Mouse (Mus musculus): ENCODE data around the gene Pdlim4. TPM values are rescaled to one million over a fixed set of nuclear protein-coding genes. Genes with fewer than 3 reads are reported as not detected.
"Not testable (repeated sequence)": the region's sequence is repeated elsewhere in the genome, so short reads cannot be mapped to it uniquely, and the experiment has no call there.

Pdlim4 gene
- total RNA-seq, 2 experiments from 2014 or later, result 11.5 to 16.2 TPM

DNA sequence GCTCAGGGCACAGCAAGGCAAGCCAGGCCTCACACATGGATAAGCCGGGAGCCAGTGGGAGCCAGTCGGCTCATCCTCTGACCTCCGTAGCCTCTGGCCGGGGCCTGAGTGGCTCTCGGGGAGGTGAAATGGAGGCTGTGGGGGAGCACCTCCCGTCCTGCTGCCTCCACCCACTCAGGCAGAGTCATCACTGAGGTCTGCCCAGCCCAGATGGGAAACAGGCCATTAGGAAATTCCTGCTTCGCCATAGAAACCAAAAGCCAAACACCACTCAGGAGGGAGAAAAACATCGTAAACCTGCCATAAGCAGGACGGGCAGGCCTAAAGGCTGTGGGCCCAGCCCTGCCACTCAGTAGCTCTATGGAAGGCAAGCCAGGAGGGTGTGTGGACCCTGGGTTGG, 8.5 kb downstream of the Pdlim4 start:
- no peak for DNase-seq

DNA sequence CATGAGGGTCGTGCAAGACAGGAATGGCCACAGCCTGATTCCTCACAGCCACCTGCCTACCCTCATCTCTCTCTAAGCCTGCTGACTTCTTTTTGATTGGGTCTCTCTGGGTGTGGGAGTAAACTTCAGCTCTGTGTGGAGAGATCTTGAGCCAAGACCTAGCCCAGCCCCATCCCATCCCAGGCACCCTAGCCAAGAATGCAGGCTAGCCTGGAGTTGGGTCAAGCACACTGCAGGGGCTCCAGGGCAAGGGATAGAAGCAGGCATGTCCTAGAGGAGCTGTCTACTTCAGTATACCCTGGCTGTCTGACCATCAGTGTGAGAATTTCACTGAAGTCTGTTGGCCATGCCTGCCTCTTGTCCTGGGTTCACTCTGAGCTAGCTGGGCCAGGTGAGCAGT, 9.3 kb downstream of the Pdlim4 start:
- DNase-seq, result no peak

DNA sequence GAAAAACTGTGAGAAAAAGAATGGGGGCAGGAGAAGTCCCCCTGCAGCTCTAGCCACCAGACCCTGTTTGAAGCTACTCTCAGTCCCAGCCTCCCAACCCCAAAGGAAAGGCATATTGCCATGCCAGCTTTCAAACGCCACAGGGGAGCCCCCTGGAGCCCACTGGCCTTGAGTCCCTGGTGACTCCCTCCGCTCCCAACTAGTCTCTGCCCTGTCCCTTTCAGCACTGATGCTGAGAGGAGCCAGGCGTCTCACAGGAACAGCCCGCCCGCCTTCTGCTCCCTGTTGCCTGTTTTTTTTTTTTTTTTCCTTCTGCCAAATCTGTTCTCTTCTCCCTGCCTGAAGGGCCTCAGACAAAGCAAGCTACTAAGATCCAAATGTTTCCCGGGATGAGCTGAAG, 10.2 kb downstream of the Pdlim4 start:
- peak; percentile 53 to 59 for DNase-seq

DNA sequence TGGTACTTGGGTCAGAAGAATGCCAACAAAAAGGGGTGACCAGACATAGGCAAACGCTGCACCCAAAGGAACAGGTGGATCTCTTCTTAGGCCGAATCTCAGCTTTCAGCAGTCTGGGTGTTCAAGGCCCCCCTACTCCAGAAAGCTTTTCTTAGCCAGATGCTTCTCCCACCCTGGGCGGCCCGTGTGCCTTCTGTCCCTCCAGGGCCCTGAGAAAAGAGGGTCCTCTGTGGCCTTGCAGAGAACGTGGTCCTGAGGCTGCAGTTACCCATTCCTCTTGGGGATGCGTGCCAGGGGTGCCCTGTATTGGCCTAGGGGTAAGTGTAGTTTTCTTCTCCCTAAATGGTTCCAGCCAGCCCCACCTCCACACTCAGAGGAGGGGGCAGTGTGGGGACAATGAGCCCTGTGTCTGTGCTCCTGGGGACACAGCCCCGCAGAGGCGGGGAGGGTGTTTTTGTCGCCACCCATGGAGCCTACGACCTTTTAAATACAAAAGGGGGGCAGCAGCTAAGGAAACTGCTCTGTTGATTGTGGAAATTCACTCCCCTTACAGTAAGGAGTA, 10.7 kb downstream of the Pdlim4 start:
- no peak for DNase-seq

DNA sequence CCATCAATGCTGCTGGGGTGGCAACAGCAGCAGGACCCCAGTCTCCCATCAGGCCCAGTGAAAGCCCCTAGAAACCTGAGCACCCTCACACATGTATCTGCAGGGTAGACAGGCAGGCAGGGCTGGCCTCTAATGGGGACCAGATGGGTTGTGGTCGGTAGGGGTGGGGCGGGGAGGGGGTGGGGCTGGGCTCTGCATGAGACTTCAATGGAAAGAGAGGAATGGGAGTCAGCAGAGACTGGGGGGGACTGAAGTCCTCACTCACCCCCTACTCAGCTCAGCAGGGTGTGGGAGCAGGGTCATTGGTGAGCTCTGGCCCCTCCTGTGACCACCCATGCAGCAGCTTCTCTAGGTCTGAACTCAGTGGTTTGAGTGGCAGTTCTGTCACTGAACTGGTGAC, 11.4 kb downstream of the Pdlim4 start:
- no peak for DNase-seq

DNA sequence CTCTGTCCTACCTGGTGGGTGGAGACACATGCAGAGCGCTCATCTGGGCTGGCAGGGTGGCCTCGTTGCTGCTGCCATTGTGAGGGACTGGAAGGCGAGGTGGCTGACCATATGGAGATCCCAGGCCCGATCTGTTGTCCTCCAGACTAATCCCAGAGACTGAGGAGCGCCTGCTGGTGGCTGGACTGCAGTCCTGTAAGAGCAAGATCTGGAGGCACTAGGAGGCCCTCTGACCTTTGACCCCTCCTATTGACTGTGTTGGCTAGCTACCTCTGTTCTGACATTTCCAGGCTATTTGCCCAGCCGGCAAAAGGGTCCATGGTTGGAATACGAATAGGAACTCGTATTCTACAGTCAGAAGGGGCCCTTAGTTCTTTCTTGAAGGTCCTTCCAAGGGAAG, 12.7 kb downstream of the Pdlim4 start:
- DNase-seq, result no peak

DNA sequence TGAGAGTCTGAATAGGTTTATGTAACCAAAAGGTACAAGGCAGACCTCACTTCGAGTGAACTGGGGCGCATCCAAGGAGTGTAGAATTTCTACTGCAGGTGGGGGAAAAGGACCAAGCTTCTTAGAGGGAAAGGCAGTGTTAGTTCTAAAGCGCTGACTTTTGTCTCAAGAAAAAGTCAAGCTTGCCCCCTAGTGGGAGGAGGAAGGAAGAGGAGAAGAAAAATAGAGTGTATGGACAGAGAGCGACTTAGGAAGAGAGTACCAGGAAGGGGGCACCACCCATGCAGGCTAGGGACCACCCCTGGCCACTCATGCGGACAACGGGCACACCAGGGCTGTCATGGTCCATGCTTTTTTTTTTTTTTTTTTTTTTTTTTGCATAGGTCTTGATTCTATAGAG, 14.6 kb downstream of the Pdlim4 start:
- DNase-seq, result no peak

DNA sequence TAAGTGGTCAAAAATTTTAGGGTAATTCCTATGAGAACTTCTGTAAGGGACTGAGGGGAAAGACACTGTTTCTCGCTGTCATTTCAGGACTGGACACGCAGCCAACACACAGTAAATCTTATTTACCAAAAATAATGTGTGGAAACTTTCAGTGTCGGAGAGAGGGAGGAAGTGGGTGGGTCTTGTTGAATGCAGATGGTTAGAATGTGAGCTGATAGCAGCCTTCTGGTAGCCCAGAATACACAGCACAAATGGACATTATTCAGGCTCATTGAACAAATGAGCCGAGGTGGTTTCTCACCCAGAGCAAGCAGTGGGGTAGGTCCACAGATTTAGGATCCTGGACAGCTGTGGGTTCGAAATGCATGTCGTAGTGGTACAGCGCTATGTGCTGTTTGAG, 15.7 kb downstream of the Pdlim4 start:
- DNase-seq, result no peak

DNA sequence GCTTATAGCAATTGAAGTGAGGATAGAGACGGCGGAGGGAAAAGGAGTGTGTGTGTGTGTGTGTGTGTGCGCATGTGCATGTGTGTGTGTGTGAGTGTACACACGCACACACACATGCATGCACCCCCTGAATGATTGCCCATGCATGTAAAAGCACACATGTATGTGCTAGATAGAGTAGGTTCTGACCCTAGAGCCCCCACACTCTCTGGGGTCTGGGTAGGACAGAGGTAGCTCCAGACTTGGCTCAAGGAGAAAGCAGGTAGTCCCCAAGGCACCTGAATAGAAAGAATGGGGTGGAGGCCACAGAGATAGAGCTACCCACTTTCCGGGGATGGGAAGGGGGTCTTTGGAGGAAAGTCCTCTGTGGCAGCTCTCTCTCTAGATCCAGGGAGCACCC, 16.7 kb downstream of the Pdlim4 start:
- no peak for DNase-seq

DNA sequence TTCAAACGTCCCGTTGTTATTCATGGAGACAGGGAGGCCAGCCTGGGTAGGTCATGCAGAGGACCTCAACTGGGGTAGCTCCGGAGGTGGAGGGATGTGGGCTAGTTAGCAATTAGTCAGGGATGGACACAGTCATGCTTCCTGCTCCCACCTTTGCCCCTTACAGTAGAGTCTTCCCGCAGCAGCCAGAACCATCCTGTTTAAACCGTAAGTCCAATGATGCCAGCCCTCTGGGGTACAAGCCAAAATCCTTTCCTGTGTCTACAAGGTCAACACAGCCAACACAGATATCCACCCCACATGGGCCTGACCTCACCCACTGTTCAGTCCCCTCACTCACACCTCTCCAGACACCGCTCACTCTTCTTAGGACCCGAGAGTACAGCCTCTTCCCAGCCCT, 17.7 kb downstream of the Pdlim4 start:
- no peak for DNase-seq

DNA sequence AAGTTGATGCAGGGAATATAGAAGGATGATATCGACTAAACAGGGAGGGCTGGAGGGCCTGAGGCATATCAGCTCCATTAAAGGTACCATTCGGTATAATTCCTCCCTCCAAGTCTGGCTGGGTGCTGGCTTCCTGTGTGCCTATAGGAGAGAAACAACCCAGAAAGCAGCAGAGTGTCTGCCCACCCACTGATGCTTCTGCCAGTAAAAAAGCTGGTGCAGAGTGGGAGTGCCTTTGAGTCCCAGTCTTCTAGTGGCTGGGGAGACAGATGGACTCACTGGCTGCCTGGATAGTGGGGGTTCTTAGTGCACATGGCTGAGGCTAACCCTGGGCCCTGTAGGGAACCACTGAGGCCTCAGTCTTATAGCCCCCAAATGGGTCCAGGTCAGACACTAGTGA, 18.6 kb downstream of the Pdlim4 start:
- DNase-seq, result no peak

DNA sequence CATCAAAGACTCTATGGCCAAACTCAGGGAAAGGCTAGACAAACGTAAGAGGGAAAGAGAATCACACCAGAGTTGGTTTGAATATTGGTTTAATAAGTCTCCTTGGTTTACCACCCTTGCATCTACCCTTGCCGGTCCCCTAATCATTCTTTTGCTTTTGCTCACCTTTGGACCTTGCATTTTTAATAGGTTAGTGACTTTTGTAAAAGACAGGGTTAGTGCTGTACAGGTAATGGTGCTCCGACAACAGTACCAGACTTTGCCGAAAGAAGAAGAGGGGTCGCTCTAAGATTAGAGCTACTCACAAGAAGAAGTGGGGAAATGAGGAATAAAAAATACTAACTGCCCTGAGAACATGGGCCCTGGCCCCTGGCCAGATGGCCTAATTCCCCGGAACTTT, 28.1 kb downstream of the Pdlim4 start:
- DNase-seq, result no peak

DNA sequence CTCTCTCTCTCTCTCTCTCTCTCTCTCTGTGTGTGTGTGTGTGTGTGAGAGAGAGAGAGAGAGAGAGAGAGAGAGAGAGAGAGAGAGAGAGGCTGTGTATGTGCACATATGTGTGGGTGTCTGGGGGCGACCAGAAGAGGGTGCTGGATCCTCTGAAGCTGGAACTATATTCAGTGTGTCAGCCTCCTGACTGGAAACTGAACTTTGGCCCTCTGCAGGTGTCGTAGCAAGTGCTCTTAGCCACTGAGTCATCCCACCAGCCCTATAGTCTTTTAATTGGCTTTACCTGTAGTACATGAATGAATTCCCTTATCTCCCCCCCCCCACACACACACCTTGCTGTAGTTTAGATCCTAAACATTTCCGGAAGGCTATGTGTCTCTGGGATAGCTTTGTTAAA, 35.9 kb downstream of the Pdlim4 start:
- DNase-seq, result not testable (repeated sequence)

DNA sequence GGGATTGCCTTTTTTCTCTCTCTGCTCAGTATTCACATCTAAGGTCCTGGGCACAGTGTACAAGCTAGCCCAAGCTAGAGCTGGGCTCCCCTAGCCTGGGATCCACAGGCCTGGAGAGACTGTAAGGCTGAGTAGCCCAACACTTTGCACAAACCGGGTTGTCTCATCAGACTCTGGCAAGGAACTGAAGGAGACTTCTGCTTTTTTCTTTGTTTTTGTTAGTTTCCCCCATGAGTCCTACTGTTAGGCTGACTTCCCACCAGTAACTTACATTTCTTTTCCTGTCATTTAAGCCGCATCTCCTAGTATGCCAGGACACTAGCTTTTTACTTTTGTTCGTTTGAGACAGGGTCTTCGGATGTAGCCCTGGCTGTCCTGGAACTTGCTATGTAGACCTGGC, 39.8 kb downstream of the Pdlim4 start:
- DNase-seq, result no peak

DNA sequence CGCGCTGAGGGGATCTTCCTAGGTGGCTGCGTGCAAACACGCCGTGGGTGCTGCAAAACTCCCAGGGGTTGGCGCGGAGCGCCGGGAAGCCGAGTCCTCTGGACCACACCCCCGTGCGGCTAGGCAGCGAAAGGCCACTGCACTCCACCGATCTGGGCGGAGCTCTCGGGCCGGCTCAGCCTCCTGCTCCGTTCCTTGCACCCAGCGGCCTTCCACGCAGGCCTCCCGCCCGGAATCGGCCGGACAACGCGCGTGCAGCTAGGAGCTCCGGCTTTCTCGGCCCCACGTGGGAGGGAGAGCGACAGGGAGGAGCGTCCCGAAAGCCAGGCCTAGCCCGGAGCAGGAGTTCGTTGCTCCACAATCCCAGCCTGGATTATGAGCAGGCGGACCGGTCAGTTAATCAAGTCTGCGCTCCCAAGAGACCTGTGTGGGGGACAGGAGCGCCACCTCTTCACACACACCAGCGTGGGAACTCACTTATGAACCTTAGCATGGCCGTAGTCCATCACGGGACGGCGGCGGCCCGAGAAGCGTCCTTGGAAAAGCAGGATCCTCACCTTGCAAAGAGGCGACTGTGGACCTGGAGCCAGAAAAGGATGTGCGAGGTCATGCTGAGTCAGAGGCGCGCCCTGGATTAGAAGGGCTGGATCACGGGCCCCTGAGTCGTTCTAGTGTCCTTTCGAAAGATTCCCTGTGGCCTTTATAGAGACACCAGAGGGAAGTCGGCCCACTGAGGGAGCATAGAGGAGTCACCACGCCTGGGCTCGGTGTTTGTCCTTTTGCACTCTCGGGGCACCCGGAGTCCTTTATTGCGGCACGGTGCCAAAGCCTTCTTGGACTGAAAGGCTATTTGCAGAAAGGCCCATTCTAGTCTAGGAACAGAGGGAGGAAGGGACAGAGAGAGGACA, 40.5 kb downstream of the Pdlim4 start, which contains the start of gene Slc22a4:
Gene Slc22a4, minus strand, starts transcription at position 47 of the 908 bp plus-strand sequence.
- peak; percentile 68 to 69 for DNase-seq

DNA sequence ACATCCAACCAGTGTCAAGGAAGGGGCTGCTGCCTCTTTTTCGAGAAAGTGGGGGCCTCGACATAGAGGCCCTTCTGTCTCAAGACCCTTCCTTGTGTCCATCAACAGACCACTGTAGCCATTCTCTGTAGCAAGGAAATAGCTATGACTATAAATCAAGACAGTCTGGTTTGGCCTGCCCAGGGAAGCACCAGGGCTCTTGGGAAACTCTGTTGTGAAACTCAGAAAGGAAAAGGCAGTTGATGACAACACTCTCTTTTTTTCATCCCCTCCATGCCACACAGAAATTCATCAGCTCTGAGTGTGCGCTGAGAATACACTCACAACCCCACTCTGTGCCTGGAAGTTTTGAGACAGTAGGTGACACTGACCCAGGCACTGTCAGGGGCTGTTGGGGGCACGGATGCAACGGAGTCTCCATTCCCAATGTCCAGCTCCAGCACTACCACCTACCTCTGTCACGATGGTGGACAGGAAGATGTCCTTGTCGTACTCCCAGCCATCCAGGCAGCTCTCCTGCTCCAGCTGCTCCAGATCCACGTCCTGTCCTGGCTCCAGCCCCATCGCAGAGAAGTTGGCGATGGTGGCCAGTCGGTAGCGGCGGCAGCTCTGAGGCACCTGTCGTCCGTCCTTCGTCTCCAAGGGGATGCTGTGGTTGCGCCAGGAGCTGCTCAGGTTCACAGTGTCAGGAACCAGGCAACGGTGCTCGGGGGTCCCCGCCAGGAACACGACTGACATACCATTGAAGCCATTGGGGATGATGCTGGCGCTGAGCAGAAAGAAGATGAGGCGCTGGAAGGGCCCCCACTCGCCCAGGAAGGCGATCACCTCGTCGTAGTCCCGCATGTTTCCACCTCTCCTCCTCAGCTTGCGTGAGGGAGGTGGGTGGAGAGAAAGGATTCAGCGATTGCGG, 41.4 kb downstream of the Pdlim4 start:
- peak in 1 of 2 experiments; percentile 15 for DNase-seq

DNA sequence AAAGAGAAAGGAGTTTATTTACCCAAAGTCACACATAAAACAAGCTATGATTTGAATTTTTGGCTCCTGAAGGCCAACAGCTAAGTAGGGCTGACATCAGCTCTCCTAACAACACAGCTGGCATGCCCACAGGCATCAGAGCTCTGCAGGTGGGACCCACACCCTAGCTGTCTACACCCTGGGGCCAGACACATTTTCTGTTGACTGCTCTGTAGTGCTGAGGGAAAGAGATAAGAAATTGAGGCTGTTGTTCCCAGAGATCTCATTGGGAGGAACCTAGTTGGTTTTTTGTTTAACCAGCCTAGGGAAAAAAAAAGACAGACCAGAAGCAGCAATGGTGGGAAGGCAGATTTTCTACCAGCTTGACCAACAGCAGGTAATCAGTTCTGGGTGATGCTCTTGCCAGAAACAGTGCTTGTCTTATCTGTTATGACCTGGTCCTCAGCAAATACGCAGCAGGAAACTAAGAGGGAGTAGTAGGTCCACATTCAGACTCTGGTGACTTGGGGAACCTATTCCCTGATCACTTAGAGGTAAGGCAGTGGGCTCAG, 42.2 kb downstream of the Pdlim4 start:
- no peak for DNase-seq

DNA sequence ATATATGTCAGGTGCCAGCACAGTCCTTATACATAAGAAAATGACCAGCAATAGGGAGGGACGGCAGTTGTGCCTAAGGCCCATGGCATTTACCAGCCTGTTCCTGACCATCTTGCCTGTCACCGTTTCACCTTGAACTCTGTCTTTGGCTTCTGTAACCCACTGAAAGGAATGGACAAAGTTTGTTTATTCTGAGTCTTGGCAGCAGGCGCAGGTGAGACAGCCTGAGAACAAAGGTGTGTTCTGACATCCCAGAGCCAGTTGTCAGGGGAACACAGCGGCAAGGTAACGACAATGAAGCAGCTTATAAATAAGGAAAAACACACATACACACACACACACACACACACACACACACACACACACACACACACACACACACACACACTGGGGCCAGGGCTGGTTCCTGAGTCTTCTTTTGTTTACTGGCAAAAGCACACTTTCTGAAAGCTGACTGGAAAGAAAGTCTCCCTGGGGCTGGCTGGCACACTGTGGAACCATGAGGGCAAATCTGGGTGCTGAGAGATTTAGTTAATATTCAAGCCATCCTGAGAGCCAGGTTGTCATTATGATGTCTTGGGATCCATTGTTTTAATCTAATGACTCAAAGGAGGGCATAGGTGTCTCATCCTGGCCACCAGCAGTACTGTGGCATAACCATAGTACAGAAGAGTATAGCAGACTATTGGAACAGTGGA, 47.3 kb downstream of the Pdlim4 start:
- DNase-seq, result no peak

DNA sequence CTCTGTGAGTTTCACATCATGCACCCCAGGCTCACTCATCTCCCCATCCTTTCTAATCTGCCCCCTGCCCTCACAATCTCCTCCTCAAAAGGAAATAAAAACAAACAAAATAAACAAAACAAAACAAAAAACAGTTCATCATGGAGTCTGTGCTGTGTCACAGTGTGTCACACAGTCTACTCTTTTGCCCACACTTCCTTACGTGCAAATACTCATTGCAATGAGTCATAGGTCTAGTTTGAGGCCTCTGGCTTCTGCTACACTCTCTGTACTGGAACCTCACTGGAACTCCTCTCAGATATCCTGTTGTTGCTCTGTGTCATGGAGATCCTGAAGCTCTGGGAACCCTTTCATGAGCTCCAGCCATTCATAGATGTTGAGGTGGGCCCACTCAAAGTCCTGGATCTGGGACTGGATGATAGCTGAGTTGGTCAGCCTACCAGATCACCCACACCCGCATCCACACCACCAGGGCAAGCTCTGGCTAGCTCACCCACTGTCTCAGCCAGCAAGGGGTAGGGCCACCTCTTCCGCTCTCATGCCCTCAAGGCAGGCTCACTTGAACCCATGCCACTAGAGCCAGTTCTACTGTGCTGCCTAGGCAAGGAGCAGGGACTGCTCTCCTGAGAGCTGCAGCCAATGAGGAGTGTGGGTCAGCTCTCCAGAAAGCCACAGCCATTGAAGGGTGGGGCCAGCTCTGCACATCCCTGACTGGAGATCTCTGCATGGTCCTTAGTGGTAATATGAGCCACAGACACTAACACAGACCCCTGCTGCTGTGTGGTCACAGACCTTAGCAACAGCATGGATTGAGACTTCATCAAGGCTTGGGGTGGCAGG, 49.7 kb downstream of the Pdlim4 start:
- no peak for DNase-seq

DNA sequence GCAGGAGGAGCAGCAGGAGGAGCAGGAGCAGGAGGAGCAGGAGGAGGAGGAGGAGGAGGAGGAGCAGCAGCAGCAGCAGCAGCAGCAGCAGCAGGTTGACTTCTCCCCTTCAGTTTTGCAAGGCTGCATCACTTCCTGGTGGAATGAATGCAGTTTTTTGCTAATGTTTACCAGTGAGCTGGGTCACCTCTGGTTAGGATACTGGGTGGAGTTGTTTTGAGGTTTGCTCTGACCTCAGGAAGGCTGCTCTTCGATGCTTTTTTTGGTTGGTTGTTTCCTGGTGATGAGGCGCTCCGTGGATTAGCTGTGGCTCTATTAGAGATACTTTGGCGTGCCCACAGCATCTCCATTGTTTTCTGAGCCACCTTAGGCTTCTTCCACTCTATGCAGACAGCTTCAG, 51.2 kb downstream of the Pdlim4 start:
- DNase-seq, result no peak

DNA sequence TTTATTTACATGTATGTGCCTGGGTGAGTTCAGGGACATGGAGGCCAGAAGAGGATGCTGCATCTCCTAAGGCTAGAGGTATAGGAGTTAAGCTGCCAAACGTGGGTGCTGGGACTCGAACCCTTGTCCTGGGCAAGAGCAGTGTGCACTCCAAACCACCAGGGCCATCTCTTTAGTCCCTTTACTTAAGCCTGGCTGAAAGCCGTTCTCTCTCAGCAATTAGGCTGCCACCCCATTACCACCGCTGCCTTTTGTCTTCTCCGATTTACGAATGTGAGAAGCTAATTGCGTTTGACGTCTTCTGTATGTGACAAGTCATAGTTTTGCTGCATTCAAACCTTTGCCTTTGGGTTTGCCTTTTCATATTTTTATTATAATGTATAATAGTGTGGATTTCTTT, 52.8 kb downstream of the Pdlim4 start:
- no peak for DNase-seq
